Mouse (Mus musculus) kidney, embryonic 14.5 days (tissue): ENCODE measurements around the gene Gm10392. TPM values are rescaled to one million over a fixed set of nuclear protein-coding genes. Genes with fewer than 3 reads are reported as not detected.

Source experiments
- ATAC-seq: fragments of 200-750 bp; cut with Nextera tagmentation; 2 replicates; pipeline ENCODE4 v1.8.0; 2017; ENCODE audit warnings: moderate number of reproducible peaks, mild to moderate bottlenecking, moderate TSS enrichment, moderate library complexity; ENCODE audit not compliant: low FRiP score, low TSS enrichment
- H3K27ac ChIP-seq: fragments of 300-500 bp; sonication (generic); 2 replicates; pipeline ENCODE4 v1.5.1; 2014; ENCODE audit warnings: low read depth, mild to moderate bottlenecking, low read length, moderate library complexity, mixed read lengths
- H3K27me3 ChIP-seq: fragments of 300-500 bp; sonication (generic); 2 replicates; pipeline ENCODE4 v1.6.1; 2014; ENCODE audit warnings: mild to moderate bottlenecking, low read length; ENCODE audit not compliant: control insufficient read depth, insufficient read depth
- H3K36me3 ChIP-seq: fragments of 300-500 bp; sonication (generic); 2 replicates; pipeline ENCODE4 v1.6.1; 2014; ENCODE audit warnings: low read length, mixed read lengths; ENCODE audit not compliant: control insufficient read depth, insufficient read depth
- H3K4me1 ChIP-seq: fragments of 300-500 bp; sonication (generic); 2 replicates; pipeline ENCODE4 v1.6.1; 2014; ENCODE audit warnings: low read length, mixed read lengths; ENCODE audit not compliant: control insufficient read depth, insufficient read depth
- H3K4me2 ChIP-seq: fragments of 300-500 bp; sonication (generic); replicated peaks from 2 replicates; pipeline ENCODE4 v1.6.1; 2014; ENCODE audit warnings: low read depth, mild to moderate bottlenecking, low read length
- H3K4me3 ChIP-seq: fragments of 300-500 bp; sonication (generic); 2 replicates; pipeline ENCODE4 v1.5.1; 2014; ENCODE audit warnings: mild to moderate bottlenecking, low read length
- H3K9ac ChIP-seq: fragments of 300-500 bp; sonication (generic); 2 replicates; pipeline ENCODE4 v1.6.1; 2014; ENCODE audit warnings: low read depth, mild to moderate bottlenecking, low read length, moderate library complexity
- H3K9me3 ChIP-seq: fragments of 300-500 bp; sonication (generic); 2 replicates; pipeline ENCODE4 v1.6.1; 2016; ENCODE audit warnings: low read length; ENCODE audit not compliant: control insufficient read depth
- WGBS: fragments of 180-500 bp; shearing (Covaris S2); extraction: QIAGEN DNeasy Blood & Tissue Kit; methylation state at CpG from one replicate; pipeline ENCODE4 v1.1.7; 2014; 5-methylcytosine and 5-hydroxymethylcytosine counted together
- polyA plus RNA-seq: library from polyadenylated mRNA; unstranded; fragments of >200 nt; fragmentation: Nextera tagmentation; extraction: Ambion mirVana; gene quantifications from 2 replicates; pipeline ENCODE4 v1.2.1, GENCODE M21; 2014

Gene Gm10392
- polyA plus RNA-seq, 1 experiment from 2014 or later, result not detected

- Histone ChIP-seq H3K36me3 (no peaks in the 10 kb centered on the region), H3K9me3 (no peaks in the 10 kb centered on the region), H3K27me3 (no peaks in the 10 kb centered on the region), H3K4me1 (peaks cover 44% of the 10 kb centered on the region), H3K4me3 (no peak overlapping the region), H3K27ac (no peak overlapping the region), H3K4me2 (peak overlapping the region; percentile 96), H3K9ac (peak overlapping the region; percentile 87; the same call in 1 of the 2 replicates)
- 72% methylated on average over 6 of the region's 6 CpGs for WGBS
- ATAC-seq, result no peak
Observed at GRCm38 (mm10) chr11:77490451-77490850, 28.5 kb downstream of the Gm10392 start.

- peak within 1 kb of the TSS; percentile 96 for H3K4me2 ChIP-seq
- no peaks in the 10 kb centered on the region for H3K9me3 ChIP-seq
- ATAC-seq, result peak; percentile 46
- H3K27ac ChIP-seq, result no peak within 1 kb of the TSS
- 0% methylated on average over 50 of the region's 87 CpGs for WGBS
- no peaks in the 10 kb centered on the region for H3K27me3 ChIP-seq
- peaks cover 41% of the 10 kb centered on the region for H3K4me1 ChIP-seq
- peak within 1 kb of the TSS; percentile 87 for H3K9ac ChIP-seq
- H3K36me3 ChIP-seq, result no peaks in the 10 kb centered on the region
- H3K4me3 ChIP-seq, result peak within 1 kb of the TSS; percentile 84
Observed at GRCm38 (mm10) chr11:77489591-77490235, 29.3 kb downstream of the Gm10392 start, which contains the start of gene Ankrd13b. TSS of gene Ankrd13b (minus strand) at chr11:77489678.

- H3K4me3 ChIP-seq, result peak overlapping the region; percentile 84
- no peak for ATAC-seq
- H3K9me3 ChIP-seq, result no peaks in the 10 kb centered on the region
- 3% methylated on average over 51 of the region's 55 CpGs for WGBS
- H3K4me1 ChIP-seq, result peaks cover 37% of the 10 kb centered on the region
- peak overlapping the region; percentile 87 for H3K9ac ChIP-seq
- H3K27me3 ChIP-seq, result no peaks in the 10 kb centered on the region
- peak overlapping the region; percentile 96 for H3K4me2 ChIP-seq
- H3K36me3 ChIP-seq, result no peaks in the 10 kb centered on the region
- H3K27ac ChIP-seq, result no peak overlapping the region
Observed at GRCm38 (mm10) chr11:77488771-77489581, 30.0 kb downstream of the Gm10392 start.

- 84% methylated on average over 5 of the region's 5 CpGs for WGBS
- Histone ChIP-seq H3K27me3 (no peaks in the 10 kb centered on the region), H3K4me1 (peaks cover 34% of the 10 kb centered on the region), H3K4me2 (no peak overlapping the region), H3K27ac (no peak overlapping the region), H3K36me3 (no peaks in the 10 kb centered on the region), H3K9me3 (no peaks in the 10 kb centered on the region), H3K9ac (no peak overlapping the region), H3K4me3 (no peak overlapping the region)
- ATAC-seq, result no peak
Observed at GRCm38 (mm10) chr11:77486798-77487197, 32.2 kb downstream of the Gm10392 start.

- peaks cover 25% of the 10 kb centered on the region for H3K4me1 ChIP-seq
Observed at GRCm38 (mm10) chr11:77485229-77485628, 33.8 kb downstream of the Gm10392 start.

GRCm38 (mm10) chr11:77483510-77484255 lies 35.3 kb downstream of the Gm10392 start:
- Histone ChIP-seq H3K4me3 (no peak overlapping the region), H3K4me1 (peaks cover 20% of the 10 kb centered on the region), H3K27ac (no peak overlapping the region), H3K27me3 (no peaks in the 10 kb centered on the region), H3K36me3 (no peaks in the 10 kb centered on the region), H3K4me2 (no peak overlapping the region), H3K9me3 (no peaks in the 10 kb centered on the region), H3K9ac (no peak overlapping the region)
- 62% methylated on average over 11 of the region's 11 CpGs for WGBS
- ATAC-seq, result no peak

More at GRCm38 (mm10) chr11:77485229-77485628, 33.8 kb downstream of the Gm10392 start:
- Histone ChIP-seq H3K27ac (peak overlapping the region; percentile 2; the same call in 1 of the 2 replicates), H3K9me3 (no peaks in the 10 kb centered on the region), H3K9ac (no peak overlapping the region), H3K4me3 (no peak overlapping the region), H3K4me2 (no peak overlapping the region), H3K36me3 (no peaks in the 10 kb centered on the region), H3K27me3 (no peaks in the 10 kb centered on the region)
- WGBS, result 46% methylated on average over 6 of the region's 6 CpGs
- no peak for ATAC-seq

GRCm38 (mm10) chr11:77483043-77483442 lies 36.0 kb downstream of the Gm10392 start:
- H3K4me3 ChIP-seq, result no peak overlapping the region

GRCm38 (mm10) chr11:77476895-77477294 lies 42.1 kb downstream of the Gm10392 start:
- no peaks in the 10 kb centered on the region for H3K9me3 ChIP-seq
- no peak overlapping the region for H3K4me3 ChIP-seq
- H3K27me3 ChIP-seq, result no peaks in the 10 kb centered on the region
- no peak for ATAC-seq
- H3K36me3 ChIP-seq, result peaks cover 20% of the 10 kb centered on the region
- H3K4me2 ChIP-seq, result no peak overlapping the region
- H3K9ac ChIP-seq, result no peak overlapping the region
- no peaks in the 10 kb centered on the region for H3K4me1 ChIP-seq
- H3K27ac ChIP-seq, result no peak overlapping the region
- WGBS, result 91% methylated on average over 6 of the region's 6 CpGs

More at GRCm38 (mm10) chr11:77483043-77483442, 36.0 kb downstream of the Gm10392 start:
- peaks cover 14% of the 10 kb centered on the region for H3K4me1 ChIP-seq
- no peak overlapping the region for H3K4me2 ChIP-seq
- no peak for ATAC-seq
- H3K9me3 ChIP-seq, result no peaks in the 10 kb centered on the region
- no peaks in the 10 kb centered on the region for H3K27me3 ChIP-seq
- no peaks in the 10 kb centered on the region for H3K36me3 ChIP-seq
- H3K9ac ChIP-seq, result no peak overlapping the region
- H3K27ac ChIP-seq, result no peak overlapping the region
- 56% methylated on average over 3 of the region's 3 CpGs for WGBS
